Mouse (Mus musculus) lung, postnatal 0 days (tissue): Measurements from ENCODE around the gene Rsph4a.

Experiments used
- CTCF ChIP-seq: IDR thresholded peaks from 2 replicates; pipeline ENCODE4 v1.5.1; 2016; ENCODE audit warnings: antibody characterized with exemption, mild to moderate bottlenecking
- EP300 ChIP-seq: IDR thresholded peaks from 2 replicates; pipeline ENCODE4 v1.6.1; 2016; ENCODE audit warnings: antibody characterized with exemption, mild to moderate bottlenecking, control low read depth

DNA sequence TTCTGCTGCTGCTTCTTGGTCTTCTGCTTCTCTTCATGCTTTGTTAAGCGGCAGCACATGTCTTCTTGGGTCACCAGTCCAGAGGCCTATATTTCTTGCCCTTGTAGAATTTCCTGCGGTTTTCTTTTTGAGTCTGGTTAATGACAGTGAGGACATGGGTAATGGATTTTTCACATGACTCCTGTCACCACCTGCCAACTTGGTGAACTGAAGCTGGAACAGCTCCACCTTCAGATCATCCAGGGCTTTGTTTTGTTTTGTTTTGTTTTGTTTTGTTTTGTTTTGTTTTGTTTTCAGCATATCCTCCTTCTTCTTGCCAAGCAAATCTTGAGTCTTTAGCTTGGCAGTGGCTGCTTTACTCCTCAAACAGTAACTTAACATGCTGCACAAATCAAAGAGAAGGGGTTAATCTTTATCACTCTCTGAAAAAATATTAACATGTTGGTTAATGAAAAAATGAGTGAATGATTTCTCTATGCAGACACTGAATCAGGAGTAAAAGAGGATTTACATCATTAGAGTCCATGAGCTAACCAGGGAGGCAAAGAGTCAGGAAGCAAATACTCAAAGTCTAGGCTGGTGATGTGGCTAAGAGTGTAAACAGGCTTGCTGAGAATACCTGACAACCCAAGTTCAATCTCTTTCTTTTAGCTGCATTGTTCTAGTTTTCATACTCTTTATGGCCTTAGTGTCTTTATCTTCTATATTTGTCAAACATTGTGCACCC is 32.1 kb upstream of the Rsph4a start:
- TF ChIP-seq CTCF (no peak), EP300 (no peak)
